Mouse (Mus musculus): ENCODE results near the gene Fjx1.
A peak's percentile ranks its signal among the peaks of the same experiment; 100 is the strongest.

GRCm38 (mm10) chr2:102450248-102450760 lies 2.0 kb downstream of the Fjx1 start:
- TF ChIP-seq CTCF (IDR thresholded peaks at IDR 0.05; ENCODE audit: borderline replicate concordance, insufficient read depth, low read length) (peak; percentile 26; the same call in 1 of the 2 replicates), POLR2A (IDR thresholded peaks at IDR 0.05; ENCODE audit: low read depth, low read length) (no peak)

Data from embryonic fibroblast, embryonic 13.5 days (primary cell).